Mouse (Mus musculus): ENCODE measurements at regions not wholly inside any gene's neighbourhood (a gene's known extent, or its start where the extent isn't known, plus 50 kb on each side); places are given as distances from the start of the nearest gene placed in this dataset.

- no peak for TF ChIP-seq CTCF (IDR thresholded peaks at IDR 0.05; ENCODE audit: control insufficient read depth, insufficient read depth, insufficient read length)
- no peak for TF ChIP-seq MYOD1 (IDR thresholded peaks at IDR 0.05; ENCODE audit: control insufficient read depth, insufficient read length, low read depth)
- no peak for TF ChIP-seq MAX (IDR thresholded peaks at IDR 0.05)
- TF ChIP-seq USF1 (IDR thresholded peaks at IDR 0.05; ENCODE audit: low read depth): no peak
- TF ChIP-seq MYOG (IDR thresholded peaks at IDR 0.05; ENCODE audit: control insufficient read depth, extremely low read depth, insufficient read length): no peak
- TF ChIP-seq CEBPB (IDR thresholded peaks at IDR 0.05; ENCODE audit: low read depth): no peak
- TF ChIP-seq FOSL1 (IDR thresholded peaks at IDR 0.05; ENCODE audit: insufficient read depth, low read length, poor library complexity, severe bottlenecking): no peak
Measured at GRCm38 (mm10) chr7:36859428-36859827, 161.5 kb downstream of the Tshz3 start.
